Mouse (Mus musculus) MEL (cell line): Measurements from ENCODE around the gene Rcor1.

Source experiments
- CTCF ChIP-seq, 3 experiments: IDR thresholded peaks in 2 of 3; conservative IDR thresholded peaks in 1 of 3; 2 replicates each; pipeline ENCODE4 v1.5.1; 2011 to 2012; ENCODE audit warnings: low read length in 3 of 3, low read depth in 2 of 3, mild to moderate bottlenecking in 2 of 3, improper control_type of control experiment in 1 of 3, inconsistent platforms in 1 of 3, mixed read lengths in 1 of 3, moderate library complexity in 1 of 3; ENCODE audit not compliant: control insufficient read depth in 1 of 3, insufficient read depth in 1 of 3, poor library complexity in 1 of 3, severe bottlenecking in 1 of 3
- MAZ ChIP-seq: IDR thresholded peaks from 2 replicates; pipeline ENCODE4 v1.6.1; 2012; ENCODE audit warnings: low read depth, mild to moderate bottlenecking, inconsistent platforms, low read length, improper control_type of control experiment
- POLR2A ChIP-seq, 2 experiments: IDR thresholded peaks; 2 replicates each; pipeline ENCODE4 v1.6.1; 2011 to 2012; ENCODE audit warnings: low read length in 2 of 2, mild to moderate bottlenecking in 2 of 2, control low read depth in 1 of 2, improper control_type of control experiment in 1 of 2, low read depth in 1 of 2, moderate library complexity in 1 of 2; ENCODE audit not compliant: control insufficient read depth in 1 of 2, insufficient read depth in 1 of 2, poor library complexity in 1 of 2
- ZKSCAN1 ChIP-seq: IDR thresholded peaks from 2 replicates; pipeline ENCODE4 v1.6.1; 2012; ENCODE audit warnings: low read depth, mild to moderate bottlenecking, inconsistent platforms, low read length, improper control_type of control experiment, moderate library complexity

DNA sequence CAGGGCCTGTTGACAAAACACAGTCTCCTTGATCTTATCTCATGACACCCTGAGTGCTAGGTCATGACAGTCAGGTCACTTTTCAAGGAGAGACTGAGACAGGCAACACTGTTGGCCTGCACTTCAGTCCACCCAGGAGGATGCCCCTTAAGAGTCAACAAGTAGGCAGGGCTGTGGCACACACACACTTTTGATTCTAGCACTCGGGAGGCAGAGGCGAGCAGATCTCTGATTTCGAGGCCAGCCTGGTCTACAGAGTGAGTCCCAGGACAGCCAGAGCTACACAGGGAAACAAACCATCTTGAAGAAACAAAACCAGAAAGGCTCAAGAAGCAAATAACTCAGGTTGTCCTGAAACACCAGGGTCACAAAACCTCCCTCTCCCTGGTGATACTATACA lies 49.7 kb upstream of the Rcor1 start:
- no peak for TF ChIP-seq CTCF (IDR thresholded peaks at IDR 0.05 in 2 of 3, conservative IDR thresholded peaks at IDR 0.05 in 1 of 3; ENCODE audit: control insufficient read depth in 1 of 3, insufficient read depth in 1 of 3, low read depth in 2 of 3, low read length in 3 of 3, poor library complexity in 1 of 3, severe bottlenecking in 1 of 3)
- no peak for TF ChIP-seq MAZ
- no peak for TF ChIP-seq POLR2A (IDR thresholded peaks at IDR 0.05; ENCODE audit: control insufficient read depth in 1 of 2, insufficient read depth in 1 of 2, low read depth in 1 of 2, low read length in 2 of 2, poor library complexity in 1 of 2)
- TF ChIP-seq ZKSCAN1 = no peak
